Mouse (Mus musculus) central nervous system, embryonic 18 days (tissue): ENCODE measurements around the gene Gm12355. TPM values are rescaled to one million over a fixed set of nuclear protein-coding genes. Genes with fewer than 3 reads are reported as not detected.

Source experiments
- polyA plus RNA-seq: library from polyadenylated mRNA; depleted of rRNA; stranded (reverse); fragments of >200 nt; gene quantifications from 2 replicates; pipeline ENCODE4 v1.2.3, GENCODE M21; 2012; rRNA removed

Gene Gm12355
- 0.23 and 0.32 TPM in 2 replicates for polyA plus RNA-seq

DNA sequence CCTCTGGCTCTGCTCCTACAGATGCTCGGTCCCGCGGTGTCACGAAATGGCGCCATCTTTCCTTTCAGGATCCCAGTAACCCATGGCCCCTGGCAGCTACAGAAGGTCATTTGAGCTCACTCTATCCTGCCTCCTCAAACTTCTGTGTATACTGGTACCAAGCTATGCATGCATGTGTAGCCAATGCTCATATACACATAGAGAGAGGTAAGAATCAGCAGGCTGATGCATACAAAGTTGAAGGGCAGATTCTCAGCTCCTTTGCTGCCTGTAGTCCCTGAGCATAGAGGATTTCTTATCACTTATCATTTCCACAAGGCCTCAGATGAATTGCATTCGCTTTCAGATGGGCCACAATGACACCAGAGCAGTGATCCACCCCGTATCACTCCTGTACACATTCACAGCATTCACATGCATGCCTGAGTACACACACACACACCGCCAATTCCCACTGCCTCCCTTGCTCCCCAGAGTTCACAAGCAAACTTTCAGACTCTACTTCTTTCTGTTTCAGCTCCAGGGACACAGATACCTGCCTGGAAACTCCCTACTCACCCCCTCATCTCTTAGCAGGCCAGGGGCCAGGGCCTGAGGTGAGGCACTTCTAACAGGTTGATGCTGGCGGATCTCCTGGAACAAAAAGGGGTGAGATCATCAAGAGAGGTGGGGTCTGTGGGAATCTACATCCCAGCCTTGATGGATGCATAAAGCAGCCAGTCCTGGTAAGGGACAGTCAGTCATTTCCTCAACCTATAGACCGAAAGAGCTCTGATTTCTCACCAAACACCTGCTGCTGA is at the start of gene Gm12355, which contains the start of gene Gsdma3:
TSS of gene Gm12355 (minus strand) at position 51 of the 800 bp plus-strand sequence.
TSS of gene Gsdma3 (plus strand) at position 750 of the 800 bp plus-strand sequence.

DNA sequence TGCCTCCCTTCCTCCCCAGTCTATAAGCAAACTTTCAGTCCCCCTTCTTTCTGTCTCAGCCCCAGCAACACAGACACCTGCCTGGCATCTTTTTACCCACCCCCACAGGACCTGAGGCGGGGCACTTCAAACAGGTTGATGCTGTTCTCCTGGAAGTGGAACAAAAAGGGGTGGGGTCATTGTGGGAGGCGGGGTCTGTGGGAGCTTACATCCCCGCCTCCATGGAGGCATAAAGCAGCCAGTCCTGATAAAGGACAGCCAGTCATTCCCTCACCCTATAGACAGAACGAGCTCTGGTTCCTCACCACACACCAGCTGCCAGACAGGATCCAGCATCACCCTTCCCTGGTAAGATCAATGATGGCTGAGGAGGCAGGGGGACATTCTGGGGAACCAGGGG is 38.6 kb upstream of the Gm12355 start, which contains the start of gene Gsdma:
TSS of gene Gsdma (plus strand) at position 261 of the 400 bp plus-strand sequence.

DNA sequence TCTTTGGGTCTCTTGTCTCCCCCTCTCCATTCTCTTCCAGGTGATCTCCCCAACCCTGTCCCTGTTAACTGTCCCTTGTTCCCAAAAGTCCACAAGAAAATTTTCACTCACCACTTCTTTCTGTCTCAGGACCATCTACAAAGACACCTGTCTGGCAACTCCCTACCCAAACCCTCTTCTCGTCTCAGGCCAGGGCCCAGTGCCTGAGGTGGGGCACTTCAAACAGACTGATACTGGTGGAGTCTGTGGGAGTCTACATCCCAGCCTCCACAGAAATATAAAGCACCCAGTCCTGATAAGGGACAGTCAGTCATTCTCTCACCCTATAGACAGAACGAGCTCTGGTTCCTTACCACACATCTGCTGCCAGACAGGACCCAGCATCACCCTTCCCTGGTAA is 21.0 kb upstream of the Gm12355 start, which contains the start of gene Gsdma2:
TSS of gene Gsdma2 (plus strand) at position 301 of the 400 bp plus-strand sequence.

DNA sequence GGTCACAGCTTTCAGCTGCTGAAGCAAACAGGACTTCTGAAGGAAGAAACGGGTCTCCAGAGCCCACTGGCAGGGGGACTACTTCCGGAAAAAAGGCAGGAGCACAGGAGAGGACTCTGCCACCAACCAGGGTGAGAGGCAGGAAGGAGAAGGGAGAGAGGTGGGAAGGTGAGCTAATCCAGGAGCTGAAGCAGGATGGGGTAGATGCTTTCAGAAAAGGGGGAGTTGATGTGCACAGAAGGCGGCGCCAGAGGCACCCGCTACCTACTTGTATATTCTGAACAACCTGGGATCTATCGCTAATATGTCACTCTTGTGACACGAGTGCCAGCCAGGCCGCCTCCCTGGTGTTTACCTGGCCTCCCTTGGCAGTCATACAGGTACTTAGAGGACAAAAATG is 27.5 kb downstream of the Gm12355 start, which contains the start of gene Lrrc3c:
TSS of gene Lrrc3c (plus strand) at position 301 of the 400 bp plus-strand sequence.

GRCm38 (mm10) chr11:98586892-98587563 is 38.4 kb downstream of the Gm12355 start, which contains the start of gene Ormdl3:
Gene Ormdl3, minus strand, starts transcription at chr11:98587368.

Other genes with a start within 250 kb of the Gm12355 start
- 0.31 and 3.6 TPM in 2 replicates for gene Tcap, start 241.8 kb downstream of the Gm12355 start, polyA plus RNA-seq
- 1.5 and 1.6 TPM in 2 replicates for gene Pnmt, start 239.2 kb downstream of the Gm12355 start, polyA plus RNA-seq
- 10.6 and 11.1 TPM in 2 replicates for gene Pgap3, start 225.2 kb downstream of the Gm12355 start, polyA plus RNA-seq
- 4.1 and 4.2 TPM in 2 replicates for gene Erbb2, start 213.2 kb downstream of the Gm12355 start, polyA plus RNA-seq
- gene Mien1, start 186.7 kb downstream of the Gm12355 start, polyA plus RNA-seq, result 186 and 206 TPM in 2 replicates
- gene Grb7, start 179.3 kb downstream of the Gm12355 start, polyA plus RNA-seq, result 1.9 and 2.1 TPM in 2 replicates
- gene Ikzf3, start 79.6 kb downstream of the Gm12355 start, polyA plus RNA-seq, result 0.08 and 0.10 TPM in 2 replicates
- gene Zpbp2, start 74.6 kb downstream of the Gm12355 start, polyA plus RNA-seq, result 0.11 and 0.23 TPM in 2 replicates
- 105 and 111 TPM in 2 replicates for gene Ormdl3, start 38.3 kb downstream of the Gm12355 start, polyA plus RNA-seq
- gene Lrrc3c, start 27.4 kb downstream of the Gm12355 start, polyA plus RNA-seq, result not detected in 2 replicates
- gene Gsdma3, start 699 bp upstream of the Gm12355 start, polyA plus RNA-seq, result not detected in 2 replicates
- not detected in 2 replicates for gene Gsdma2, start 21.1 kb upstream of the Gm12355 start, polyA plus RNA-seq
- gene Gsdma, start 38.7 kb upstream of the Gm12355 start, polyA plus RNA-seq, result 0.01 TPM in 1 of 2 replicates, not detected in the other
- 177 and 191 TPM in 2 replicates for gene Psmd3, start 56.9 kb upstream of the Gm12355 start, polyA plus RNA-seq
- not detected in 2 replicates for gene Csf3, start 75.6 kb upstream of the Gm12355 start, polyA plus RNA-seq
- gene Med24, start 103.8 kb upstream of the Gm12355 start, polyA plus RNA-seq, result 119 and 126 TPM in 2 replicates
- gene Thra, start 115.0 kb upstream of the Gm12355 start, polyA plus RNA-seq, result 1,068 and 1,110 TPM in 2 replicates
- 4.5 and 5.2 TPM in 2 replicates for gene Nr1d1, start 149.7 kb upstream of the Gm12355 start, polyA plus RNA-seq
- 94.0 and 95.7 TPM in 2 replicates for gene Msl1, start 169.9 kb upstream of the Gm12355 start, polyA plus RNA-seq
- gene Casc3, start 179.2 kb upstream of the Gm12355 start, polyA plus RNA-seq, result 51.0 and 55.2 TPM in 2 replicates
- gene Rapgefl1, start 211.1 kb upstream of the Gm12355 start, polyA plus RNA-seq, result 50.2 and 56.1 TPM in 2 replicates
- gene Wipf2, start 238.0 kb upstream of the Gm12355 start, polyA plus RNA-seq, result 9.4 and 10.4 TPM in 2 replicates